Mouse (Mus musculus) neural tube, embryonic 11.5 days (tissue): ENCODE data around the gene Sh2d6. TPM values are rescaled to one million over a fixed set of nuclear protein-coding genes. Genes with fewer than 3 reads are reported as not detected.

Experiments
- ATAC-seq: fragments of 200-750 bp; cut with Nextera tagmentation; 2 replicates; pipeline ENCODE4 v1.8.0; 2017; ENCODE audit warnings: moderate number of reproducible peaks, mild to moderate bottlenecking, moderate TSS enrichment, moderate library complexity; ENCODE audit not compliant: insufficient read depth, low FRiP score, low TSS enrichment
- DNase-seq: peaks from one replicate; pipeline ENCODE4 v3.0.0-alpha.2; 2015; ENCODE audit warnings: low spot score
- H3K27ac ChIP-seq: fragments of 300-500 bp; sonication (generic); 2 replicates; pipeline ENCODE4 v1.5.1; 2014; ENCODE audit warnings: low read depth, mild to moderate bottlenecking, low read length
- H3K27me3 ChIP-seq: fragments of 300-500 bp; sonication (generic); 2 replicates; pipeline ENCODE4 v1.6.1; 2014; ENCODE audit warnings: mild to moderate bottlenecking, low read length, mixed read lengths; ENCODE audit not compliant: control insufficient read depth, insufficient read depth
- H3K36me3 ChIP-seq: fragments of 300-500 bp; sonication (generic); 2 replicates; pipeline ENCODE4 v1.6.1; 2014; ENCODE audit warnings: mild to moderate bottlenecking, low read length, moderate library complexity, mixed read lengths; ENCODE audit not compliant: control insufficient read depth, insufficient read depth
- H3K4me1 ChIP-seq: fragments of 300-500 bp; sonication (generic); 2 replicates; pipeline ENCODE4 v1.6.1; 2014; ENCODE audit warnings: low read length, mixed read lengths; ENCODE audit not compliant: control insufficient read depth, insufficient read depth
- H3K4me2 ChIP-seq: fragments of 300-500 bp; sonication (generic); 2 replicates; pipeline ENCODE4 v1.6.1; 2014; ENCODE audit warnings: low read depth, mild to moderate bottlenecking, moderate library complexity
- H3K4me3 ChIP-seq: fragments of 300-500 bp; sonication (generic); 2 replicates; pipeline ENCODE4 v1.5.1; 2014; ENCODE audit warnings: low read depth, low read length
- H3K9ac ChIP-seq: fragments of 300-500 bp; sonication (generic); 2 replicates; pipeline ENCODE4 v1.6.1; 2014; ENCODE audit warnings: mild to moderate bottlenecking, low read length
- H3K9me3 ChIP-seq: fragments of 300-500 bp; sonication (generic); 2 replicates; pipeline ENCODE4 v1.6.1; 2016; ENCODE audit warnings: low read length; ENCODE audit not compliant: control insufficient read depth
- WGBS: fragments of 180-500 bp; shearing (Covaris S2); extraction: QIAGEN DNeasy Blood & Tissue Kit; methylation state at CpG from one replicate; pipeline ENCODE4 v1.1.7; 2014; 5-methylcytosine and 5-hydroxymethylcytosine counted together
- polyA plus RNA-seq: library from polyadenylated mRNA; unstranded; fragments of >200 nt; fragmentation: Nextera tagmentation; extraction: Ambion mirVana; gene quantifications from 2 replicates; pipeline ENCODE4 v1.2.1, GENCODE M21; 2014

Gene Sh2d6
- polyA plus RNA-seq, 1 experiment from 2014 or later, result not detected

GRCm38 (mm10) chr6:72518842-72519241 lies 2.7 kb downstream of the Sh2d6 start:
- no peaks in the 10 kb centered on the region for H3K27me3 ChIP-seq
- no peak for DNase-seq
- H3K4me2 ChIP-seq, result no peak overlapping the region
- no peak overlapping the region for H3K9ac ChIP-seq
- H3K9me3 ChIP-seq, result no peaks in the 10 kb centered on the region
- H3K4me3 ChIP-seq, result no peak overlapping the region
- H3K4me1 ChIP-seq, result peaks cover 17% of the 10 kb centered on the region
- peak overlapping the region; percentile 91 for H3K27ac ChIP-seq
- 83% methylated on average over 1 of the region's 1 CpGs for WGBS
- ATAC-seq, result no peak
- no peaks in the 10 kb centered on the region for H3K36me3 ChIP-seq

- no peak overlapping the region for H3K27ac ChIP-seq
Measured at GRCm38 (mm10) chr6:72515644-72516043, 5.9 kb downstream of the Sh2d6 start.

GRCm38 (mm10) chr6:72513071-72513440 lies 8.5 kb downstream of the Sh2d6 start:
- ATAC-seq (no peak), DNase-seq (no peak)
- Histone ChIP-seq H3K9me3 (no peaks in the 10 kb centered on the region), H3K4me2 (peak overlapping the region; percentile 58), H3K36me3 (no peaks in the 10 kb centered on the region), H3K27me3 (no peaks in the 10 kb centered on the region), H3K27ac (peak overlapping the region; percentile 83), H3K4me1 (peaks cover 9% of the 10 kb centered on the region), H3K9ac (peak overlapping the region; percentile 86), H3K4me3 (0 out of 2 replicates have a peak overlapping the region, but pooled peaks have one; percentile 29)
- WGBS, result 48% methylated on average over 7 of the region's 7 CpGs

More at GRCm38 (mm10) chr6:72515644-72516043, 5.9 kb downstream of the Sh2d6 start:
- Histone ChIP-seq H3K9ac (no peak overlapping the region), H3K27me3 (no peaks in the 10 kb centered on the region), H3K4me2 (no peak overlapping the region), H3K9me3 (no peaks in the 10 kb centered on the region), H3K36me3 (no peaks in the 10 kb centered on the region), H3K4me3 (no peak overlapping the region), H3K4me1 (peaks cover 24% of the 10 kb centered on the region)
- WGBS, result 92% methylated on average over 6 of the region's 6 CpGs
- ATAC-seq (no peak), DNase-seq (no peak)

GRCm38 (mm10) chr6:72512386-72513070 lies 9.0 kb downstream of the Sh2d6 start:
- peak; percentile 97 for ATAC-seq
- 10% methylated on average over 33 of the region's 33 CpGs for WGBS
- Histone ChIP-seq H3K27me3 (no peaks in the 10 kb centered on the region), H3K4me3 (peak overlapping the region; percentile 29; the same call in 1 of the 2 replicates), H3K9me3 (no peaks in the 10 kb centered on the region), H3K27ac (peak overlapping the region; percentile 83), H3K36me3 (no peaks in the 10 kb centered on the region), H3K4me2 (peak overlapping the region; percentile 58), H3K4me1 (peaks cover 9% of the 10 kb centered on the region), H3K9ac (peak overlapping the region; percentile 86)
- DNase-seq, result peak; percentile 86

- Histone ChIP-seq H3K9ac (no peak overlapping the region), H3K4me1 (peaks cover 9% of the 10 kb centered on the region), H3K9me3 (no peaks in the 10 kb centered on the region), H3K36me3 (no peaks in the 10 kb centered on the region), H3K4me3 (no peak overlapping the region), H3K27me3 (no peaks in the 10 kb centered on the region), H3K27ac (no peak overlapping the region), H3K4me2 (no peak overlapping the region)
- WGBS, result 76% methylated on average over 6 of the region's 6 CpGs
- no peak for DNase-seq
- ATAC-seq, result no peak
Measured at GRCm38 (mm10) chr6:72510686-72511421, 10.7 kb downstream of the Sh2d6 start.

- Histone ChIP-seq H3K36me3 (no peaks in the 10 kb centered on the region), H3K9me3 (no peaks in the 10 kb centered on the region), H3K4me1 (peaks cover 9% of the 10 kb centered on the region), H3K27ac (no peak overlapping the region), H3K27me3 (no peaks in the 10 kb centered on the region), H3K9ac (no peak overlapping the region), H3K4me3 (no peak overlapping the region), H3K4me2 (no peak overlapping the region)
- DNase-seq, result no peak
- ATAC-seq, result no peak
- 89% methylated on average over 2 of the region's 2 CpGs for WGBS
Measured at GRCm38 (mm10) chr6:72509872-72510435, 11.6 kb downstream of the Sh2d6 start.

- no peaks in the 10 kb centered on the region for H3K36me3 ChIP-seq
- DNase-seq, result no peak
- no peak overlapping the region for H3K9ac ChIP-seq
- H3K4me3 ChIP-seq, result no peak overlapping the region
- H3K9me3 ChIP-seq, result no peaks in the 10 kb centered on the region
- no peaks in the 10 kb centered on the region for H3K27me3 ChIP-seq
- WGBS, result 82% methylated on average over 4 of the region's 4 CpGs
- no peak for ATAC-seq
- peaks cover 9% of the 10 kb centered on the region for H3K4me1 ChIP-seq
- no peak overlapping the region for H3K4me2 ChIP-seq
- H3K27ac ChIP-seq, result no peak overlapping the region
Measured at GRCm38 (mm10) chr6:72508596-72508995, 12.9 kb downstream of the Sh2d6 start.

- Histone ChIP-seq H3K36me3 (no peaks in the 10 kb centered on the region), H3K9ac (no peak overlapping the region), H3K9me3 (no peaks in the 10 kb centered on the region), H3K4me3 (no peak overlapping the region), H3K4me1 (no peaks in the 10 kb centered on the region), H3K27ac (no peak overlapping the region), H3K4me2 (no peak overlapping the region), H3K27me3 (no peaks in the 10 kb centered on the region)
- DNase-seq (no peak), ATAC-seq (no peak)
- 78% methylated on average over 1 of the region's 1 CpGs for WGBS
Measured at GRCm38 (mm10) chr6:72506104-72506503, 15.4 kb downstream of the Sh2d6 start.
